Mouse (Mus musculus) adrenal gland, postnatal 0 days (tissue): ENCODE data around the gene Nomo1. TPM values are rescaled to one million over a fixed set of nuclear protein-coding genes. Genes with fewer than 3 reads are reported as not detected.

Experiments used
- polyA plus RNA-seq: library from polyadenylated mRNA; unstranded; fragments of >200 nt; fragmentation: Nextera tagmentation; extraction: Ambion mirVana; gene quantifications from 2 replicates; pipeline ENCODE4 v1.2.1, GENCODE M21; 2015

The Nomo1 gene
- polyA plus RNA-seq: 12.2 and 19.7 TPM in 2 replicates

DNA sequence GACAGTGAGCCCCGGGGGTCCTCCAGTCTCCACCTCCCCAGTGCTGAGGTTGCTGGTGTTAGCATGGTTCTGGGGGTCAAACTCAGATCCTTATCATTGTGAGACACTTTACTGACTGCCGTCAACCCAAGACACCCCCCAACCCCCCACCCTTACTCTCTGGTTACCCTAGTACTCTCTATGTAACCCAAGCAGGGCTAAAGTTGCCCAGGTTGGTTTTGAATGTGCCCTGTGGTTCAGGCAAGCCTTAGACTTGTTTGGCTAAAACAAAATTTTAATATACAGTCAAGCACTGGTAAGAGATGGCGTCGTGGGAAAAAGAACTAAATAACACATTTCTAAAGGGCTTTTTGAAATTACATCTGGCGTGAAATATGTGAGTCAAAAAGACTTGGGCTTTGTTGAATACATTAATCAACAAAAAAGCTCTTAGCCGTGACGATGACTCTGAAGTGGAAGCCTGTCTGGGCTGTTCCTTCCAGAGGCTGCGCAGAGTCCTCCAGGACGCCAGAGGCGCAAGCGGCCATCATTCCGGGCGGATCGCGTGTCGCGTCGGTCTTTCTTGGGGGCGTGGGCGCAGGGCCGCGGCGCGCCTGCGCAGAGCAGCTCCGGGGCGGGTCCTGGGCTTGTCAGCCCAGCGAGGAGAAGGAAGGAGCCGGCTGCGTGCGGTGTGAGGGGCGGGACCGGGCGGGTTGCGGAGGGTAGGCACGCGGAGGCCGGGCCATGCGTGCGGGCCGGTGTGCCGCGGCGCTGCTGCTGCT, at the start of gene Nomo1:
Gene Nomo1, plus strand, starts transcription at position 590 of the 761 bp plus-strand sequence.

DNA sequence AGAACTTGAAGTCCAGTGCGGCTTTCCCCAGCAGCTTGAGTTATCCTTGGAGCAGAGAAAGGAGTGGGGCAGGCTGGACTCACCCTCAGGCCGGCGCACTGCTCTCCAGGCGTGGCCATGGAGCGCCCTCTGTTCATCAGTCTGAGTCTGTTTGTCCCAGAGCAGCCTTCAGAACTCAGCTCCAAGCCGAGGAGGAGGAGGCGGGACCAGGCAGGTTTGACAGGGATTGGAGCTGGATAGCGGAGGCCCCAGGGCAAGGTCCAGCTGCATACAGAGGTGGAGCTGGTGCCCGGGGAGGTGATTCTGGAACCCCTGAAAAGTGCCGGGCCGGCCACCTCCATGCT, 3.4 kb upstream of the Nomo1 start, which contains the start of gene Abcc6:
Gene Abcc6, minus strand, starts transcription at position 158 of the 344 bp plus-strand sequence.

DNA sequence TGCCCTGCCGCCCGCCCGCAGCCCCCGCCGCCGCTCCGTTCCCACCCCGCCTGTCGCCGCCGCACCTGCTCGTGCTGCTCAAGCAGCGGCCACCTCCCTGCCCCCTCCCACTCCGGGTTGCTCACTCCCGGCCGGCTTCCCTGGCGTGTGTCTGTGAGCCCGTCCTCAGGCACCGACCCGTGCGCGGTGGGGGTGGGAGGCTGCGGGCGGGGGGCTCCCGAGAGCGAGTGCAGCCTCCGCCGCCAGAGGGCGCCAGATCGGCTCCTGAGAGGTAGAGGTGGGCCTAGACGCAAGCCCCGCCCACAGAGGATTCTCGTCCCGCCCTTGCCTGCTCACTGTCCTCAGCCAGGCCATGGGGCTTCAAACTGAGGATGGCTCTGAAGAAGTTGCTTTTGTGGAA, 67.1 kb downstream of the Nomo1 start, which contains the start of gene Kcnj11:
Gene Kcnj11, minus strand, starts transcription at position 202 of the 400 bp plus-strand sequence.

Other genes with a start within 250 kb of the Nomo1 start
- gene Lmtk3, start 250.0 kb upstream of the Nomo1 start, polyA plus RNA-seq: 1.4 and 2.0 TPM in 2 replicates
- gene Sult2b1, start 249.0 kb upstream of the Nomo1 start, polyA plus RNA-seq: 0.54 and 0.91 TPM in 2 replicates
- gene Cyth2, start 219.1 kb upstream of the Nomo1 start, polyA plus RNA-seq: 89.1 and 99.9 TPM in 2 replicates
- 0.36 and 0.38 TPM in 2 replicates for gene Kcnj14, start 208.9 kb upstream of the Nomo1 start, polyA plus RNA-seq
- gene Grwd1, start 202.8 kb upstream of the Nomo1 start, polyA plus RNA-seq: 17.5 and 26.8 TPM in 2 replicates
- 60.1 and 83.7 TPM in 2 replicates for gene Kdelr1, start 160.9 kb upstream of the Nomo1 start, polyA plus RNA-seq
- 0.55 and 0.84 TPM in 2 replicates for gene Grin2d, start 155.3 kb upstream of the Nomo1 start, polyA plus RNA-seq
- 0.94 and 0.98 TPM in 2 replicates for gene Syngr4, start 137.0 kb upstream of the Nomo1 start, polyA plus RNA-seq
- gene Tmem143, start 136.8 kb upstream of the Nomo1 start, polyA plus RNA-seq: 5.0 and 10.1 TPM in 2 replicates
- gene Emp3, start 112.3 kb upstream of the Nomo1 start, polyA plus RNA-seq: 321 and 340 TPM in 2 replicates
- gene Ccdc114, start 109.6 kb upstream of the Nomo1 start, polyA plus RNA-seq: 4.8 and 9.6 TPM in 2 replicates
- gene Abcc6, start 3.4 kb upstream of the Nomo1 start, polyA plus RNA-seq: 0.57 and 0.99 TPM in 2 replicates
- gene Kcnj11, start 67.1 kb downstream of the Nomo1 start, polyA plus RNA-seq: 0.19 and 0.20 TPM in 2 replicates
- 0.51 and 1.8 TPM in 2 replicates for gene Abcc8, start 146.3 kb downstream of the Nomo1 start, polyA plus RNA-seq
- 0.19 and 0.25 TPM in 2 replicates for gene Ush1c, start 204.8 kb downstream of the Nomo1 start, polyA plus RNA-seq
- 0.01 and 0.05 TPM in 2 replicates for gene Otog, start 207.3 kb downstream of the Nomo1 start, polyA plus RNA-seq